Mouse (Mus musculus) liver, postnatal 0 days (tissue): ENCODE measurements at regions not wholly inside any gene's neighbourhood (a gene's known extent, or its start where the extent isn't known, plus 50 kb on each side); places are given as distances from the start of the nearest gene placed in this dataset.

Experiments used
- CTCF ChIP-seq: sonication (generic); IDR thresholded peaks from 2 replicates; pipeline ENCODE4 v1.5.1; 2016; ENCODE audit warnings: antibody characterized with exemption, low read depth
- EP300 ChIP-seq: IDR thresholded peaks from 2 replicates; pipeline ENCODE4 v1.6.1; 2016; ENCODE audit warnings: antibody characterized with exemption, low read depth, mild to moderate bottlenecking

GRCm38 (mm10) chr12:13815500-13815899 is 336.4 kb downstream of the Fam84a start:
- TF ChIP-seq CTCF (no peak), EP300 (no peak)
